Mouse (Mus musculus) megakaryocyte, embryonic 14.5 days (primary cell): ENCODE results near the gene Ubr7. TPM values are rescaled to one million over a fixed set of nuclear protein-coding genes. Genes with fewer than 3 reads are reported as not detected.

ENCODE experiments used
- H3K27me3 ChIP-seq: replicated peaks from 2 replicates; pipeline ENCODE3; 2012; ENCODE audit warnings: inconsistent platforms
- H3K36me3 ChIP-seq: replicated peaks from 2 replicates; pipeline ENCODE3; 2012; ENCODE audit warnings: low read length, inconsistent platforms, mixed read lengths
- H3K4me1 ChIP-seq: 2 replicates; pipeline ENCODE4 v1.6.1; 2012; ENCODE audit warnings: inconsistent platforms
- H3K4me3 ChIP-seq: replicated peaks from 2 replicates; pipeline ENCODE3; 2012; ENCODE audit warnings: moderate library complexity, mild to moderate bottlenecking, inconsistent platforms
- H3K9me3 ChIP-seq: 2 replicates; pipeline ENCODE4 v1.6.1; 2012; ENCODE audit warnings: inconsistent platforms
- FLI1 ChIP-seq: IDR thresholded peaks from 2 replicates; pipeline ENCODE4 v1.6.1; 2012; ENCODE audit warnings: low read length, inconsistent platforms, mixed read lengths
- GATA1 ChIP-seq: IDR thresholded peaks from 3 replicates; pipeline ENCODE4 v1.6.1; 2012; ENCODE audit warnings: mixed read lengths, low read length, inconsistent platforms, borderline replicate concordance
- polyA plus RNA-seq: library from polyadenylated mRNA; stranded (reverse); fragments of >175 nt; gene quantifications from 2 replicates; pipeline ENCODE4 v1.2.3, GENCODE M21; 2012; ENCODE audit warnings: low replicate concordance; ENCODE audit not compliant: insufficient read depth

Gene Ubr7
- polyA plus RNA-seq = 4.4 and 11.3 TPM in 2 replicates

DNA sequence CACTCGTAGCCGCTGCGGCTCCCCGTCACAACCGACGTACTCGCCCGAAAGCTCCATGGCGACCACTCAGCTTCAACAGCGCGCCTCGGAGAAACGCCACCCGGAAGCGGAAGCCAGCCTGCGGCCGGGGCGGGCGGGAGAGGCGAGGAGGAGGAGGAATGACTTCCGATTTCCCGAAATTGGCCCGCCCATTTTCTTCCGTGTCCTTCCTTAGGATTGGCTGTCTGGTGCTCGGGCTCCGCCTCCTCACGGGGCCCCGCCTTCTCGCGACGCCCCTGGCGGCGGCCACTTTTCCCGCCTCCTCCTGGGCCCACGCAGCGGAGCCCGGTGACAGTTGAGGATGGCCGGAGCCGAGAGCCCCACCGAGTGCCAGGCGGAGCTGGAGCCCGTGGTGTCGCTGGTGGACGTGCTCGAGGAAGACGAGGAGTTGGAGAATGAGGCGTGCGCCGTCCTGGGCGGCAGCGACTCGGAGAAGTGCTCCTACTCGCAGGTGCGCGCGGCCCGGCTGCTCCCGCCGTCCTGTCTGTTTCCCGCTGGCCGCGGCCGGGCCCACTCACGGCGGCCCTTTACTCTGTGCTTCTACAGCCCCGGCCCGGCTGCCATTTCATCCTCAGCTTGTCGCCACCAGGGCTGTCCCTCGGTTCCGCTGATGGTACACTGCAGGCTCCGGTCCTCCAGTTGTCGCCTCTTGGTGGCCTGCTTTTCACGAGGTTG, at the start of gene Ubr7, which contains the start of the genes Gm28051 and Gon7:
Ubr7 (plus strand) TSS at position 279 of the 714 bp plus-strand sequence.
Gm28051 (minus strand) TSS at position 77 of the 714 bp plus-strand sequence.
Gon7 (minus strand) TSS at position 115 of the 714 bp plus-strand sequence.
- H3K4me1 ChIP-seq = peaks cover 42% of the 10 kb centered on the region
- no peaks in the 10 kb centered on the region for H3K27me3 ChIP-seq
- H3K36me3 ChIP-seq = peaks cover 42% of the 10 kb centered on the region
- peak; percentile 54; the same call in 1 of the 2 replicates for TF ChIP-seq FLI1
- no peak for TF ChIP-seq GATA1
- H3K9me3 ChIP-seq = no peaks in the 10 kb centered on the region
- H3K4me3 ChIP-seq = peak within 1 kb of the TSS; percentile 100

DNA sequence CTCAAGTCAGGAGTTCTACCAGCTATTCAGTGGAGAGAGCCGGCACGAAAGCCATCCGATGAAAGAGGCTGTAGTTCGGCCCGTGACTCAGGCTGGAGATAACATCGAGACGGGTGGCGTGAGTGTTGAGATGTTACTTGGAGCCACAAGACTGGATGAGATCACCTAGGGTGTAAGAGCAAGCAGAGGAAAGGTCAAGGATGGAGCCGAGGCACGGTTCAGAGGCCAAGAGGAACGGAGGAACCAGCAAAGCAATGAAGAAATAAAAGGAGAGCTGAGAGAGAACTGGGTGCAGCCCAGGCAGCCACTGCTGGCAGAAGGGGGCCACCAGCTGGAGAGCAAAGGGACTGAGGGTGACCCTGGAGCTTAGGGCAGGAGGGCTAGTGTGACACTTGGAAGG, 49.5 kb upstream of the Ubr7 start:
- H3K4me3 ChIP-seq = no peak overlapping the region
- peaks cover 40% of the 10 kb centered on the region for H3K4me1 ChIP-seq
- TF ChIP-seq FLI1 (no peak), GATA1 (no peak)
- no peaks in the 10 kb centered on the region for H3K36me3 ChIP-seq
- no peaks in the 10 kb centered on the region for H3K9me3 ChIP-seq
- H3K27me3 ChIP-seq = peaks cover 1% of the 10 kb centered on the region

DNA sequence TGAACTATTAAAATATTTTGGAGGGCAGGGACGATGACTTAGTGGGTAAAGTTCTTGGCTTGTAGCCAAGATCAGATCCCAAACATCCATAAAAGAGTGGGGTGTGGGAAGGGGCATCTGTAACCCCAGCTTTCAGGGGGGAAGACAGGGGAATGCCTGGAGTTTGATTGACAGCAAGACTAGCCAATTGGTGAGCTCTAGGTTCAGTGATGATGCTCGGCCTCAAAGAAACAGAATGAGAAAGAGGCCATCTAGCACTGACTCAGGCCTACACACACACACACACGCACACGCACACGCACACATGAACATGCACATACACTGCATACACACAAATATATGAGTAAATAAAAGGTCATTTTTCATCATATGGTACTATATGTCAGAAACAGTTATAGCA, 47.9 kb upstream of the Ubr7 start:
- no peak for TF ChIP-seq FLI1
- Histone ChIP-seq H3K9me3 (no peaks in the 10 kb centered on the region), H3K4me1 (peaks cover 34% of the 10 kb centered on the region), H3K4me3 (no peak overlapping the region), H3K27me3 (peaks cover 1% of the 10 kb centered on the region), H3K36me3 (no peaks in the 10 kb centered on the region)

DNA sequence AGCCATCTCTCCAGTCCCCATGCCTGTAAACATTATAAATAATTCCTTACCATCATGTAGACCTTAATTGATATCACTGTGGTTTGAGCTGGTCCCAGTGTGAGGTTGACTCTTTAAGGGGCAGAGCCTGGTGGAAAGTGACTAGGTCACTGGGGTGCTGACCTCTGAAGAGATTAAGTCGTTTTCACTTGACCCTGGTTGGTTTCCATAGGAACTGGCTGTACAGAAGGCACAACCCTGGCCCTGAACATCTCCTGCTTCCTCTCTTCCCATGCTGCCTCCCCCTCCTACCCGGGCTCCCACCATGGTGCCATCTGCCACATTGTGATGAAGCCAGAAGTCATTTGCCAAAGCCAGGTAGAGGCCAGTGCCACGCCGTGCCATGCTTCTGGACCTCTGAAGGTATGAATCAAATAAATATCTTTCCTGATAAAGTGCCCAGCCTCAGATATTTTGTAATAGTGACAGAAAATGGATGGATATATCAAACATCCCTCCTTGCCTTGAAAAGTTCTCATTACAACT, 46.9 kb upstream of the Ubr7 start:
- H3K36me3 ChIP-seq = no peaks in the 10 kb centered on the region
- H3K9me3 ChIP-seq = no peaks in the 10 kb centered on the region
- peaks cover 1% of the 10 kb centered on the region for H3K27me3 ChIP-seq
- no peak overlapping the region for H3K4me3 ChIP-seq
- peaks cover 26% of the 10 kb centered on the region for H3K4me1 ChIP-seq
- no peak for TF ChIP-seq GATA1

DNA sequence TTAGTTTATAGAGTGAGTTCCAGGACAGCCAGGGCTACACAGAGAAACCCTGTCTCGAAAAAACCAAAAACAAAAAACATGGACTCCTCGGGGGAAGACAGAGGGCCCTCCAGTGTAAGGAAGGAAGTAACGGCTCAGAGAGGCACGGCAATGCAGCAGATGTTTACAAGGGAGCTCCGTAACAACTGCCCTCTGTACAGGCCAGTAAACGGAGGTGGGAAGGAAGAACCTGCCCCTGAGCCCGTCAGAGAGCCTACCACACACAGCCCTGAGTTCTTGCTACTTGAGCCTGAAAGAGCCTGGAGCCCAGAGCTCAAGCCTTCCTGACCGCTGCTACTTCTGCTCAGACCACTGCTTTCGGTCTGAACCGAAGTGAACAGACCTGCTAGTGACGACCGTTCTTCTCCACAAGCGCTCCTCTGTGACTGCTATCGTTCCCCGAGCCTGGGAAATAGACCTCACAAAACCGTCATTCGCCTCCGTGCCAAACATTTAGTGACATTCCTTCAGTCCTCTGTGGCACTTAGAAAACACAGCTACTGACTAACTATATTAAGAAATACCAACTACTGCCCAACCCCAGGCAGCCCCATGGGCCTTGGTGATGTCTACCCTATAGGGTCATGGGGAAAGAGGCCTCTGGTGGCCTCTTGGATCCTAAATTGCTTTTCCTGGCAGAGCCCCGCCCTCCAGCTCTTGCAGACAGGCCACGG, 44.5 kb upstream of the Ubr7 start:
- no peaks in the 10 kb centered on the region for H3K27me3 ChIP-seq

DNA sequence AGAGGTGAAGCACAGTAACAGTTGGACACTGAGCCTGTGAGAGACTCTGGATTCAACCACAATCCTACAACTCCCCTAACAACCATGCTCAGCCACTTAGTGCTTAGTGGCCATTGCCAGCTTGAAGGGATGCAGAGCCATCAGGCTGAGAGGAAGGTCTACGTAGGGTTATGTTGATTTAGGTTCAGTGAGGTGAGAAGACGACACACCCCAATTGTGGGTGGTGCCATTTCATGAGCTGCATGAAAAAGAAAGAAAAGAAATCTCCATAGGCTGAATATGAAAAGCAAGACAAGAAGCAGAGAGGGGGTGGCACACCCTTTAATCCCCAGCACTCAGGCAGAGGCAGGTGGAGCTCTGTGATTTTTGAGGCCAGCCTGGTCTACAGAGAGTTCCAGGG, 43.7 kb upstream of the Ubr7 start:
- Histone ChIP-seq H3K4me1 (peaks cover 16% of the 10 kb centered on the region; the same call in 1 of the 2 replicates), H3K9me3 (no peaks in the 10 kb centered on the region), H3K27me3 (no peaks in the 10 kb centered on the region), H3K36me3 (no peaks in the 10 kb centered on the region), H3K4me3 (no peak overlapping the region)
- TF ChIP-seq FLI1 (no peak), GATA1 (no peak)

More for the DNA sequence above, 44.5 kb upstream of the Ubr7 start:
- no peaks in the 10 kb centered on the region for H3K9me3 ChIP-seq
- peaks cover 16% of the 10 kb centered on the region; the same call in 1 of the 2 replicates for H3K4me1 ChIP-seq
- no peak for TF ChIP-seq GATA1
- TF ChIP-seq FLI1 = no peak
- H3K36me3 ChIP-seq = no peaks in the 10 kb centered on the region
- peak overlapping the region; percentile 28 for H3K4me3 ChIP-seq

DNA sequence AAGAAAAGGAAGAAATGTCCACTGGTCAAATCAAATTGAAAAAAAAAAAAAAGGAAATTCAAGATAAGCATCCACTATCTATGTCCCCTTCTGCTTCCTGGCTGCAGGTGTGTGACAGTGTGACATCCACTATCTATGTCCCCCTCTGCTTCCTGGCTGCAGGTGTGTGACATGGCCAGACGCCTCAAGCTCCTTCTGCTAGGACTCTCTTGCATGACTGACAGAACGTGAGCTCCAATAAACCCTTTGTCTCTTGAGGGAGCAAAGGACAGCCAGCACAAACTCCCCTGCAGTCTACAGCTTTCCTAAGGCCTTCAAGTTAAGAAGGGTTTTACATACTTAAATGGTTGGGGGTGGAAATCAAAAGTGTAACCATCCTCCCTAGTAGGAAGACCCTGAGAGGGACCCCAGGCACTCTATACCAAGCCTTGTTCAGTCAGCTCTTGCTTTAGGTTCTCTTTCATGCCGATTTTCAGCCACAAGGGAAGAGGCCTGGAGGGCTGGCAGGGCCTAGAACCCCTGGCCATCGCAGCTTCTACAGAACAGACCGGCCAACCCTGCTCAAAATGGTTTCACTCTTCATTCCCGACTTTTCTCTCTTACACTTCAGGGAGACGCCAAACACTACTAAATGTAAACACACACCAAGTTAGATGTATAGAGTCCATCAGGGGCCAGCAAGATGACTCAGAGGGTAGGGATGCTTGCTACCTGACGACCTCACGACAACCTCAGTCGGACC, 42.9 kb upstream of the Ubr7 start:
- H3K27me3 ChIP-seq = no peaks in the 10 kb centered on the region
- H3K4me3 ChIP-seq = peak overlapping the region; percentile 6
- H3K9me3 ChIP-seq = no peaks in the 10 kb centered on the region
- TF ChIP-seq GATA1 (no peak), FLI1 (no peak)
- H3K4me1 ChIP-seq = peaks cover 16% of the 10 kb centered on the region; the same call in 1 of the 2 replicates
- no peaks in the 10 kb centered on the region for H3K36me3 ChIP-seq

DNA sequence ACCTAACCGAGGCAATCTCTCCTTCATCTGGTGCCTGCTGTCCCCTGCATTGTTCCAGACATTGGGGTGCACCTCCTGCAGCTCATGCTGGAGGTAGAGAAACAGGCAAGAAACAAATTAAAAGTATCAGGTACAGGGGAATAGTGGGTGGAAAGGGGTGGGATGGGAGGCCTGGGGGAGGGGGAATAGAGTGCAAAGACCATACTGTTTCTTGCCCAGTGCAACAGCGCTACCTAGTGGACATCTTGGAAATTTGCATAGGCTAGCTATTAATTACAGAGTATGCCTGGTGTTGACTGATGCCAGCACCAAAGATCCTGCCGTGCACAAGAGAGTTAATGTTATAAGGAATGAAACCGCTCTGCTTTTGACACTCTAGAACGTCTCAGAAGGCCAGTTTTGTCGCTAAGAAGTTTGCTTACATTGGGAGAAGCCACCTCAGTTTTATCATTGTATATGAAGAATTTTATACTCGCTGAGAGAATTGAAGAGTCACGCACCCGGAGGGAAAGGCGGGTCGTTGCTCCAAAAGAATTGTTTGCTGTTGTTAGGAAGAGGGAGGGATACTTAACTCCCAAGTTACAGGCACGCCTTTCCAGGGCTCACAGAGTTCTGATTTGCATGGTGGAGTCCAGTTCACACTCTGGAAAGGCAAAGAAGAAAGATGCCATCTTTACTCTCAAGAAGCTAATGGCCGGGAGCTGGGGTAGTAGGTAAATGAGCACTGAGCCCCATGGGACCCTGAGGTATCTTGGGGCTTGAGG, 38.0 kb upstream of the Ubr7 start:
- no peaks in the 10 kb centered on the region for H3K9me3 ChIP-seq
- no peaks in the 10 kb centered on the region for H3K27me3 ChIP-seq
- no peak for TF ChIP-seq GATA1
- no peak for TF ChIP-seq FLI1

DNA sequence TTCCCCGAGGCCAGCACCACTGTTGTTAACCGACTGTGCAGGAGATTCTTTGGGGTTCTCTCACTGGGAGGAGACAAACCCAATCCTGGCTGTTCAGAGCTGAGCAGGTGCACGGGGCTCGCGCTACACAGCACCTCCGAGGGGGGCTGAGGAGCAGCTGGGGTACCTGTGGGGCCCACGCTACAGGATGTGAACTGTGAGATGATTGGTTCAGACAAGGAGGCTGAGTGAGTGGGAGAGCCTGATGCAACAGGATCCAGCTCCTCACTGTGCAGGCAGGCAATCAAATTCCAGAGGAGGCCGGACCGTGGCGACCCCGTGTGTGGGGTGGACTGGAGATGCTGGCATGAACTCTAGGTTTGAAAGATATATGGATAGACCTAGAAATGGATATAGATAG, 35.3 kb upstream of the Ubr7 start:
- Histone ChIP-seq H3K36me3 (no peaks in the 10 kb centered on the region), H3K4me1 (peaks cover 26% of the 10 kb centered on the region), H3K27me3 (no peaks in the 10 kb centered on the region), H3K9me3 (peaks cover 5% of the 10 kb centered on the region), H3K4me3 (no peak overlapping the region)
- TF ChIP-seq GATA1 = no peak

More for the DNA sequence above, 38.0 kb upstream of the Ubr7 start:
- Histone ChIP-seq H3K4me3 (no peak overlapping the region), H3K4me1 (peaks cover 10% of the 10 kb centered on the region), H3K36me3 (no peaks in the 10 kb centered on the region)
